Mouse (Mus musculus) myocyte (in vitro differentiated cells): ENCODE measurements around the gene Kif20b.

Experiments used
- CEBPB ChIP-seq: IDR thresholded peaks from 2 replicates; pipeline ENCODE4 v1.6.1; 2011; ENCODE audit warnings: mild to moderate bottlenecking, moderate library complexity; ENCODE audit not compliant: poor library complexity, insufficient read depth, severe bottlenecking
- E2F4 ChIP-seq: IDR thresholded peaks from one replicate; pipeline ENCODE4 v1.6.1; 2011; ENCODE audit warnings: mild to moderate bottlenecking, control low read depth, moderate library complexity; ENCODE audit not compliant: insufficient read depth
- MAX ChIP-seq: IDR thresholded peaks from one replicate; pipeline ENCODE4 v1.6.1; 2011; ENCODE audit warnings: low read depth, mild to moderate bottlenecking, control low read depth
- MYOD1 ChIP-seq, 3 experiments: IDR thresholded peaks; one replicate each; pipeline ENCODE4 v1.6.1; 2011; ENCODE audit warnings: control low read depth in 2 of 3, low read depth in 2 of 3, mild to moderate bottlenecking in 2 of 3, moderate library complexity in 1 of 3; ENCODE audit not compliant: insufficient read length in 2 of 3, control insufficient read depth in 1 of 3
- MYOG ChIP-seq, 3 experiments: IDR thresholded peaks; one replicate each; pipeline ENCODE4 v1.6.1; 2011; ENCODE audit warnings: control low read depth in 2 of 3, low read depth in 2 of 3, mild to moderate bottlenecking in 2 of 3; ENCODE audit not compliant: insufficient read length in 2 of 3, control insufficient read depth in 1 of 3, insufficient read depth in 1 of 3
- POLR2A ChIP-seq: IDR thresholded peaks from one replicate; pipeline ENCODE4 v1.6.1; 2011; ENCODE audit warnings: low read depth, mild to moderate bottlenecking, control low read depth, moderate library complexity; ENCODE audit not compliant: insufficient read length
- POLR2AphosphoS2 ChIP-seq: IDR thresholded peaks from one replicate; pipeline ENCODE4 v1.6.1; 2011; ENCODE audit warnings: low read depth, control low read depth; ENCODE audit not compliant: insufficient read length
- SRF ChIP-seq: IDR thresholded peaks from one replicate; pipeline ENCODE4 v1.6.1; 2011; ENCODE audit warnings: low read depth; ENCODE audit not compliant: control insufficient read depth, insufficient read length
- TCF12 ChIP-seq: IDR thresholded peaks from one replicate; pipeline ENCODE4 v1.6.1; 2011; ENCODE audit warnings: mild to moderate bottlenecking, control low read depth; ENCODE audit not compliant: poor library complexity, insufficient read depth, severe bottlenecking
- TCF3 ChIP-seq: IDR thresholded peaks from one replicate; pipeline ENCODE4 v1.6.1; 2011; ENCODE audit warnings: low read depth, control low read depth; ENCODE audit not compliant: insufficient read length
- USF1 ChIP-seq: IDR thresholded peaks from one replicate; pipeline ENCODE4 v1.6.1; 2011; ENCODE audit warnings: low read depth, mild to moderate bottlenecking, control low read depth, moderate library complexity

DNA sequence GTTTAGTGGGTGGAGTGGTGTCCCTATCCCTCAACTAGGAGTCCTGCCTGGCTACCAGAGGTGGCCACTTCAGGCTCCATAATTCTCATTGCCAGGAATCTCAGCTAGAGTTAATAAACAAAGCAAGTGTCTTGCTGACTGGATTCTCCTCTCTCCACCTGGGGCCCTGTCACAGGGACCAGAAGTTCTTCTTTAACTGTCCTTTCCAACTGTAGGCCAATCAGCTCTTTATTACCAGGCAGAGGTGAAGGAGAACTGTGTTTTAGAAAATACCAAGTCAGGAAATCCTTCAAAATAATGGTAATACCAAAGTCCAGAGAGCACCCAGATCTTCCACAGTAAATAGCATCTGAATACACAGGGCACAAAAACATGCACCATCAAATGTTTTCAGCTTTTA, 9.8 kb upstream of the Kif20b start:
- TF ChIP-seq USF1 (no peak), POLR2A (no peak), MAX (no peak), POLR2AphosphoS2 (no peak), E2F4 (no peak), MYOD1 (IDR thresholded peaks at IDR 0.05; ENCODE audit: control insufficient read depth in 1 of 3, insufficient read length in 2 of 3, low read depth in 2 of 3) (no peak), MYOG (IDR thresholded peaks at IDR 0.05; ENCODE audit: control insufficient read depth in 1 of 3, insufficient read depth in 1 of 3, insufficient read length in 2 of 3, low read depth in 2 of 3) (no peak), CEBPB (no peak), SRF (no peak), TCF3 (no peak), TCF12 (no peak)
